Mouse (Mus musculus) MEL (cell line): ENCODE measurements around the gene Gm20388. TPM values are rescaled to one million over a fixed set of nuclear protein-coding genes. Genes with fewer than 3 reads are reported as not detected.

Source experiments
- DNase-seq: peaks from one replicate; pipeline ENCODE4 v3.0.0; 2011; ENCODE audit warnings: low read depth, low spot score
- H3K27ac ChIP-seq: 2 replicates; pipeline ENCODE4 v1.5.1; 2012; ENCODE audit warnings: low read depth, mild to moderate bottlenecking, control low read depth, low read length, moderate library complexity; ENCODE audit not compliant: control insufficient read depth
- H3K27me3 ChIP-seq, 2 experiments: fragments of 150-350 bp in 1 of 2; sonication (generic) in 1 of 2; 2 replicates each; pipeline ENCODE4 v1.6.1; 2012; ENCODE audit warnings: low read length in 2 of 2, mild to moderate bottlenecking in 2 of 2, improper control_type of control experiment in 1 of 2, moderate library complexity in 1 of 2; ENCODE audit not compliant: insufficient read depth in 2 of 2, control insufficient read depth in 1 of 2
- H3K36me3 ChIP-seq, 2 experiments: 2 replicates each; pipeline ENCODE4 v1.6.1; 2012 to 2014; ENCODE audit warnings: low read length in 2 of 2, improper control_type of control experiment in 1 of 2, inconsistent platforms in 1 of 2, mild to moderate bottlenecking in 1 of 2; ENCODE audit not compliant: insufficient read depth in 2 of 2, control insufficient read depth in 1 of 2
- H3K4me1 ChIP-seq, 2 experiments: fragments of 150-350 bp in 1 of 2; sonication (generic) in 1 of 2; 2 replicates each; pipeline ENCODE4 v1.6.1; 2012; ENCODE audit warnings: low read length in 2 of 2, improper control_type of control experiment in 1 of 2, mild to moderate bottlenecking in 1 of 2; ENCODE audit not compliant: insufficient read depth in 2 of 2, control insufficient read depth in 1 of 2
- H3K4me3 ChIP-seq, 2 experiments: fragments of 150-350 bp in 1 of 2; sonication (generic) in 1 of 2; 2 replicates each; pipeline ENCODE4 v1.5.1; 2012; ENCODE audit warnings: low read depth in 2 of 2, low read length in 2 of 2, mild to moderate bottlenecking in 2 of 2, moderate library complexity in 2 of 2, control low read depth in 1 of 2, improper control_type of control experiment in 1 of 2; ENCODE audit not compliant: control insufficient read depth in 1 of 2, insufficient read depth in 1 of 2
- H3K79me2 ChIP-seq: 2 replicates; pipeline ENCODE4 v1.6.1; 2012; ENCODE audit warnings: mild to moderate bottlenecking, low read length, moderate library complexity; ENCODE audit not compliant: control insufficient read depth, poor library complexity, insufficient read depth
- H3K9ac ChIP-seq: 2 replicates; pipeline ENCODE4 v1.6.1; 2012; ENCODE audit warnings: low read depth, mild to moderate bottlenecking, control low read depth, low read length, moderate library complexity; ENCODE audit not compliant: control insufficient read depth, poor library complexity, severe bottlenecking
- H3K9me3 ChIP-seq: fragments of 150-350 bp; sonication (generic); replicated peaks from 2 replicates; pipeline ENCODE4 v1.6.1; 2012; ENCODE audit warnings: mild to moderate bottlenecking, low read length, improper control_type of control experiment, moderate library complexity; ENCODE audit not compliant: insufficient read depth
- BHLHE40 ChIP-seq: IDR thresholded peaks from 2 replicates; pipeline ENCODE4 v1.6.1; 2012; ENCODE audit warnings: low read depth, mild to moderate bottlenecking, inconsistent platforms, low read length, improper control_type of control experiment, borderline replicate concordance
- CHD1 ChIP-seq: IDR thresholded peaks from 2 replicates; pipeline ENCODE4 v1.6.1; 2012; ENCODE audit warnings: low read depth, mild to moderate bottlenecking, inconsistent platforms, low read length, improper control_type of control experiment
- CTCF ChIP-seq, 3 experiments: IDR thresholded peaks in 2 of 3; conservative IDR thresholded peaks in 1 of 3; 2 replicates each; pipeline ENCODE4 v1.5.1; 2011 to 2012; ENCODE audit warnings: low read length in 3 of 3, low read depth in 2 of 3, mild to moderate bottlenecking in 2 of 3, improper control_type of control experiment in 1 of 3, inconsistent platforms in 1 of 3, mixed read lengths in 1 of 3, moderate library complexity in 1 of 3; ENCODE audit not compliant: control insufficient read depth in 1 of 3, insufficient read depth in 1 of 3, poor library complexity in 1 of 3, severe bottlenecking in 1 of 3
- E2F4 ChIP-seq: IDR thresholded peaks from 2 replicates; pipeline ENCODE4 v1.6.1; 2011; ENCODE audit warnings: low read depth, low read length, improper control_type of control experiment, borderline replicate concordance
- ETS1 ChIP-seq: IDR thresholded peaks from 2 replicates; pipeline ENCODE4 v1.6.1; 2012; ENCODE audit warnings: low read depth, mild to moderate bottlenecking, inconsistent platforms, low read length, improper control_type of control experiment, moderate library complexity
- GATA1 ChIP-seq: IDR thresholded peaks from 2 replicates; pipeline ENCODE4 v1.6.1; 2011; ENCODE audit warnings: low read depth, low read length, improper control_type of control experiment
- HCFC1 ChIP-seq: IDR thresholded peaks from 2 replicates; pipeline ENCODE4 v1.6.1; 2012; ENCODE audit warnings: low read depth, mild to moderate bottlenecking, inconsistent platforms, low read length, improper control_type of control experiment, moderate library complexity
- JUND ChIP-seq: IDR thresholded peaks from 2 replicates; pipeline ENCODE4 v1.6.1; 2011; ENCODE audit warnings: low read depth, mild to moderate bottlenecking, improper control_type of control experiment, low read length
- MAFK ChIP-seq: IDR thresholded peaks from 2 replicates; pipeline ENCODE4 v1.6.1; 2011; ENCODE audit warnings: low read depth, mild to moderate bottlenecking, low read length, improper control_type of control experiment, borderline replicate concordance
- MAX ChIP-seq: IDR thresholded peaks from 2 replicates; pipeline ENCODE4 v1.6.1; 2011; ENCODE audit warnings: low read length, improper control_type of control experiment
- MEF2A ChIP-seq: IDR thresholded peaks from 2 replicates; pipeline ENCODE4 v1.6.1; 2014; ENCODE audit warnings: low read depth, mild to moderate bottlenecking, inconsistent platforms, low read length, improper control_type of control experiment; ENCODE audit not compliant: poor library complexity, insufficient replicate concordance, severe bottlenecking; ENCODE audit errors: extremely low read depth
- MYB ChIP-seq: IDR thresholded peaks from 2 replicates; pipeline ENCODE4 v1.6.1; 2011; ENCODE audit warnings: mild to moderate bottlenecking, low read depth, low read length, improper control_type of control experiment
- MYC ChIP-seq: IDR thresholded peaks from 2 replicates; pipeline ENCODE4 v1.6.1; 2011; ENCODE audit warnings: low read depth, mild to moderate bottlenecking, low read length, improper control_type of control experiment, moderate library complexity
- NRF1 ChIP-seq: IDR thresholded peaks from 2 replicates; pipeline ENCODE4 v1.6.1; 2014; ENCODE audit warnings: low read depth, mild to moderate bottlenecking, inconsistent platforms, low read length, improper control_type of control experiment, moderate library complexity; ENCODE audit not compliant: poor library complexity, insufficient read depth, severe bottlenecking
- POLR2A ChIP-seq, 2 experiments: IDR thresholded peaks; 2 replicates each; pipeline ENCODE4 v1.6.1; 2011 to 2012; ENCODE audit warnings: low read length in 2 of 2, mild to moderate bottlenecking in 2 of 2, control low read depth in 1 of 2, improper control_type of control experiment in 1 of 2, low read depth in 1 of 2, moderate library complexity in 1 of 2; ENCODE audit not compliant: control insufficient read depth in 1 of 2, insufficient read depth in 1 of 2, poor library complexity in 1 of 2
- POLR2AphosphoS5 ChIP-seq: IDR thresholded peaks from 2 replicates; pipeline ENCODE4 v1.6.1; 2012; ENCODE audit warnings: low read depth, borderline replicate concordance, mild to moderate bottlenecking, inconsistent platforms, low read length, moderate library complexity, mixed read lengths
- RCOR1 ChIP-seq: IDR thresholded peaks from 2 replicates; pipeline ENCODE4 v1.6.1; 2012; ENCODE audit warnings: low read depth, mild to moderate bottlenecking, inconsistent platforms, low read length, improper control_type of control experiment
- SIN3A ChIP-seq: IDR thresholded peaks from 2 replicates; pipeline ENCODE4 v1.6.1; 2012; ENCODE audit warnings: low read length, improper control_type of control experiment, inconsistent platforms
- TAL1 ChIP-seq: IDR thresholded peaks from 2 replicates; pipeline ENCODE4 v1.6.1; 2012; ENCODE audit warnings: mild to moderate bottlenecking, inconsistent platforms, low read length, moderate library complexity, mixed read lengths
- TBP ChIP-seq: IDR thresholded peaks from 2 replicates; pipeline ENCODE4 v1.8.0; 2011; ENCODE audit warnings: low read depth, low read length, improper control_type of control experiment
- USF2 ChIP-seq, 2 experiments: IDR thresholded peaks; 2 replicates each; pipeline ENCODE4 v1.6.1; 2011 to 2012; ENCODE audit warnings: improper control_type of control experiment in 2 of 2, low read length in 2 of 2, borderline replicate concordance in 1 of 2, inconsistent platforms in 1 of 2, low read depth in 1 of 2, mild to moderate bottlenecking in 1 of 2; ENCODE audit not compliant: insufficient read depth in 1 of 2
- polyA plus RNA-seq, 2 experiments: library from polyadenylated mRNA; stranded (reverse) in 1 of 2; unstranded in 1 of 2; fragments of >175 nt in 1 of 2; fragments of >200 nt in 1 of 2; gene quantifications; 2 replicates each; pipeline versions ENCODE4 v1.2.1 to v1.2.4; 2012; ENCODE audit warnings: low replicate concordance in 2 of 2, low read depth in 1 of 2; ENCODE audit not compliant: insufficient read length in 2 of 2, insufficient read depth in 1 of 2, missing spikeins in 1 of 2
- total RNA-seq: library from RNA; depleted of rRNA; stranded (reverse); fragments of 300-350 nt; gene quantifications from 2 replicates; pipeline ENCODE4 v1.2.3, GENCODE M21; 2012

Gm20388 gene
- total and polyA plus RNA-seq, 3 experiments, result 11.1 to 17.8 TPM; not detected in 1

GRCm38 (mm10) chr8:122104658-122105057 is 2194.0 kb downstream of the Gm20388 start:
- no peak overlapping the region for H3K4me3 ChIP-seq
- H3K79me2 ChIP-seq, result no peaks in the 10 kb centered on the region
- no peak overlapping the region for H3K9ac ChIP-seq
- no peak for DNase-seq
- no peaks in the 10 kb centered on the region for H3K36me3 ChIP-seq
- TF ChIP-seq POLR2A (IDR thresholded peaks at IDR 0.05; ENCODE audit: control insufficient read depth in 1 of 2, insufficient read depth in 1 of 2, low read depth in 1 of 2, low read length in 2 of 2, poor library complexity in 1 of 2) (no peak), HCFC1 (no peak), MYB (no peak), CHD1 (no peak), MYC (no peak), RCOR1 (no peak), MAX (no peak), TBP (no peak), MEF2A (no peak)
- no peak overlapping the region for H3K27ac ChIP-seq
- no peaks in the 10 kb centered on the region for H3K9me3 ChIP-seq
- H3K4me1 ChIP-seq, result no peaks in the 10 kb centered on the region
- 0 out of 4 replicates have a peak, but pooled peaks cover 0 to 1% of the 10 kb centered on the region in 2 experiments for H3K27me3 ChIP-seq

DNA sequence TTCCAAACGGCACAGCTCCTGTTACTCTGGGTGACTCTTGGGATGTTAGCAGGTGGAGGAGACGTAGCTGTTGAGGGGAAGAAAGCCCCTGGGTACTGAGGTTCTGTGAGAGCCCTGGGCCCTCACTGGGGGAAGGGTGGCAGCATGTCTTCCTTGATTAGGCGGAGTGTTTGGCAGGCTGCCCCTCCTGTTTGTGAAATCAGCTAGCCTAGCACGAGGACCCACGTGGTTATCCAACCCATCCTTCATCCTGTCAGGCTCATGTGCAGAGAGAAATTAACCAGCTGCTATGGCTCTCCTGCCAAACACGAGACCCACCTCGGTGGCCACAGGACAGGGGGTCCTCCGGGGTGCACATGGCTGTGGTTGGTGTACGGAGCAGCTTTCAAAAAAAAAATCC is 2195.6 kb downstream of the Gm20388 start:
- Histone ChIP-seq H3K27me3 (no peaks in the 10 kb centered on the region), H3K9me3 (no peaks in the 10 kb centered on the region), H3K27ac (no peak overlapping the region), H3K4me1 (no peaks in the 10 kb centered on the region), H3K36me3 (no peaks in the 10 kb centered on the region), H3K79me2 (no peaks in the 10 kb centered on the region), H3K4me3 (no peak overlapping the region), H3K9ac (no peak overlapping the region)
- DNase-seq, result no peak
- TF ChIP-seq CTCF (IDR thresholded peaks at IDR 0.05 in 2 of 3, conservative IDR thresholded peaks at IDR 0.05 in 1 of 3; ENCODE audit: control insufficient read depth in 1 of 3, insufficient read depth in 1 of 3, low read depth in 2 of 3, low read length in 3 of 3, poor library complexity in 1 of 3, severe bottlenecking in 1 of 3) (no peak), ETS1 (no peak), MAX (no peak), SIN3A (no peak), BHLHE40 (no peak), TAL1 (no peak)

DNA sequence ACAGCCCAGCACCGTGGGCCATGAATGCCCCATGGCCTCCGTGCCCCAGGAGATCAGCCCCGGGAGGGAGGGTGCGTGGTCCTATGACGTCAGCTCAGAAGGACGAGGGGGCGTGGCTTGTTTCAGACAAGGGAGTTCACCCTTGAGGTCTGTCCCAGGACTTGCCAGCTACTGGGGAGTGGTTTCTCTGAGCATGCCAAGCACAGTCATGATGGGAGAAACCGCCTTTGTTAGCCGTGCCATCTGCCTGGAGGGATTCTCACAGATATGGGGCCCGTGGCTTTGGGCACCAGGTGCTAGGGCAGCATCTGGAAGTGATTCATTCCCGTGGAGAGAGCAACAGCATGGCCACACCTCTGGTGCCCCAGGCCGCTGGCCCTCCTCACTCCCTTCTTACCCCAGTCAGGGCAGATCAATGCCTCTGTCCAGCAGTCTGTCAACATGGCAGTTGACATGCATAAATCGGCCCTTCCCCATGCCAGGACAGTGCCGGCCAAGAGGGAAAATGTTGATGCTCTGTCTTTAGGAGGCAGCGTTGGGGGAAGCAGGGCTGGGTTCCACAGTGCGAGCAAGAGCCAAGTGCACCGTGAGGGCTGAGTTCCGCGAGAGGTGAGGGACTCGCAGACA is 2199.7 kb downstream of the Gm20388 start:
- H3K27ac ChIP-seq, result no peak overlapping the region
- TF ChIP-seq POLR2AphosphoS5 (no peak), TBP (no peak), MYB (no peak), NRF1 (no peak), CHD1 (no peak), JUND (no peak), E2F4 (no peak), MYC (no peak), GATA1 (no peak), MAFK (no peak), TAL1 (no peak), USF2 (IDR thresholded peaks at IDR 0.05; ENCODE audit: borderline replicate concordance in 1 of 2, insufficient read depth in 1 of 2, low read depth in 1 of 2, low read length in 2 of 2) (no peak)
- no peak overlapping the region for H3K9ac ChIP-seq
- peaks cover 0 to 2% of the 10 kb centered on the region in 2 experiments; a peak in 2 of 4 replicates for H3K4me1 ChIP-seq
- no peaks in the 10 kb centered on the region; the same call in 1 of the 2 replicates for H3K79me2 ChIP-seq
- no peaks in the 10 kb centered on the region for H3K36me3 ChIP-seq
- H3K27me3 ChIP-seq, result no peaks in the 10 kb centered on the region
- no peaks in the 10 kb centered on the region for H3K9me3 ChIP-seq
- DNase-seq, result peak; percentile 3
- no peak overlapping the region for H3K4me3 ChIP-seq
